Mouse (Mus musculus) heart, adult 8-10 months (tissue): Measurements from ENCODE around the gene Hdac9. TPM values are rescaled to one million over a fixed set of nuclear protein-coding genes. Genes with fewer than 3 reads are reported as not detected.

ENCODE experiments used
- DNase-seq: peaks from one replicate; pipeline ENCODE4 v3.0.0; 2022; ENCODE audit warnings: low spot score
- total RNA-seq, 4 experiments: library from RNA; stranded (reverse); gene quantifications; 2 replicates each; pipeline ENCODE4 v1.2.4; 2022

Gene Hdac9
- total RNA-seq, 4 experiments from 2014 or later = 15.6 to 20.6 (median 19.3) TPM

- DNase-seq = no peak
Observed at GRCm38 (mm10) chr12:34497702-34498101, 419.2 kb downstream of the Hdac9 start.

GRCm38 (mm10) chr12:34495940-34496339 lies 421.0 kb downstream of the Hdac9 start:
- DNase-seq = no peak

- DNase-seq = no peak
Observed at GRCm38 (mm10) chr12:34489629-34490028, 427.3 kb downstream of the Hdac9 start.

- no peak for DNase-seq
Observed at GRCm38 (mm10) chr12:34487666-34488065, 429.2 kb downstream of the Hdac9 start.

GRCm38 (mm10) chr12:34487021-34487420 lies 429.9 kb downstream of the Hdac9 start:
- no peak for DNase-seq

GRCm38 (mm10) chr12:34486016-34486415 lies 430.9 kb downstream of the Hdac9 start:
- no peak for DNase-seq

- no peak for DNase-seq
Observed at GRCm38 (mm10) chr12:34481702-34482101, 435.2 kb downstream of the Hdac9 start.

GRCm38 (mm10) chr12:34472949-34473651 lies 443.8 kb downstream of the Hdac9 start:
- DNase-seq = no peak

GRCm38 (mm10) chr12:34472542-34472941 lies 444.4 kb downstream of the Hdac9 start:
- DNase-seq = no peak

GRCm38 (mm10) chr12:34461728-34462127 lies 455.2 kb downstream of the Hdac9 start:
- DNase-seq = no peak

GRCm38 (mm10) chr12:34452643-34453042 lies 464.3 kb downstream of the Hdac9 start:
- no peak for DNase-seq

- DNase-seq = no peak
Observed at GRCm38 (mm10) chr12:34451198-34451597, 465.7 kb downstream of the Hdac9 start.

- peak; percentile 21 for DNase-seq
Observed at GRCm38 (mm10) chr12:34444724-34445123, 472.2 kb downstream of the Hdac9 start.

- no peak for DNase-seq
Observed at GRCm38 (mm10) chr12:34440930-34441329, 476.0 kb downstream of the Hdac9 start.

GRCm38 (mm10) chr12:34432919-34433318 lies 484.0 kb downstream of the Hdac9 start:
- DNase-seq = no peak

GRCm38 (mm10) chr12:34432461-34432860 lies 484.4 kb downstream of the Hdac9 start:
- DNase-seq = no peak

GRCm38 (mm10) chr12:34431832-34432231 lies 485.1 kb downstream of the Hdac9 start:
- no peak for DNase-seq

GRCm38 (mm10) chr12:34425468-34425867 lies 491.4 kb downstream of the Hdac9 start:
- no peak for DNase-seq

GRCm38 (mm10) chr12:34408139-34408538 lies 508.8 kb downstream of the Hdac9 start:
- DNase-seq = no peak

- DNase-seq = no peak
Observed at GRCm38 (mm10) chr12:34407143-34407542, 509.8 kb downstream of the Hdac9 start.

- no peak for DNase-seq
Observed at GRCm38 (mm10) chr12:34402065-34402464, 514.8 kb downstream of the Hdac9 start.

- DNase-seq = no peak
Observed at GRCm38 (mm10) chr12:34398611-34399010, 518.3 kb downstream of the Hdac9 start.

GRCm38 (mm10) chr12:34394342-34394741 lies 522.6 kb downstream of the Hdac9 start:
- peak; percentile 19 for DNase-seq

GRCm38 (mm10) chr12:34379681-34380080 lies 537.2 kb downstream of the Hdac9 start:
- DNase-seq = no peak
